Mouse (Mus musculus) heart, embryonic 10.5 days (tissue): Measurements from ENCODE around the gene Capn1. TPM values are rescaled to one million over a fixed set of nuclear protein-coding genes. Genes with fewer than 3 reads are reported as not detected.
A peak's percentile ranks its signal among the peaks of the same experiment; 100 is the strongest.

Experiments used
- DNase-seq: peaks from one replicate; pipeline ENCODE4 v3.0.0-alpha.2; 2017; ENCODE audit warnings: low spot score
- H3K27ac ChIP-seq: fragments of 300-500 bp; sonication (generic); 2 replicates; pipeline ENCODE4 v1.5.1; 2016; ENCODE audit warnings: mild to moderate bottlenecking
- H3K27me3 ChIP-seq: fragments of 300-500 bp; sonication (generic); 2 replicates; pipeline ENCODE4 v1.6.1; 2016; ENCODE audit warnings: mild to moderate bottlenecking; ENCODE audit not compliant: poor library complexity, insufficient read depth, severe bottlenecking
- H3K36me3 ChIP-seq: fragments of 300-500 bp; sonication (generic); 2 replicates; pipeline ENCODE4 v1.6.1; 2016; ENCODE audit warnings: mild to moderate bottlenecking, moderate library complexity
- H3K4me1 ChIP-seq: fragments of 300-500 bp; sonication (generic); 2 replicates; pipeline ENCODE4 v1.6.1; 2016; ENCODE audit warnings: mild to moderate bottlenecking
- H3K4me3 ChIP-seq: fragments of 300-500 bp; sonication (generic); 2 replicates; pipeline ENCODE4 v1.5.1; 2016; ENCODE audit warnings: mild to moderate bottlenecking, moderate library complexity
- H3K9me3 ChIP-seq: fragments of 300-500 bp; sonication (generic); 2 replicates; pipeline ENCODE4 v1.6.1; 2016; ENCODE audit warnings: mild to moderate bottlenecking, moderate library complexity
- WGBS: fragments of 180-500 bp; shearing (Covaris S2); methylation state at CpG from one replicate; pipeline ENCODE4 v1.1.7; 2016; 5-methylcytosine and 5-hydroxymethylcytosine counted together
- polyA plus RNA-seq: library from polyadenylated mRNA; unstranded; fragments of >200 nt; fragmentation: Nextera tagmentation; extraction: Ambion mirVana; gene quantifications from 2 replicates; pipeline ENCODE4 v1.2.1, GENCODE M21; 2016

Gene Capn1
- polyA plus RNA-seq, 1 experiment from 2014 or later: 7.4 TPM

DNA sequence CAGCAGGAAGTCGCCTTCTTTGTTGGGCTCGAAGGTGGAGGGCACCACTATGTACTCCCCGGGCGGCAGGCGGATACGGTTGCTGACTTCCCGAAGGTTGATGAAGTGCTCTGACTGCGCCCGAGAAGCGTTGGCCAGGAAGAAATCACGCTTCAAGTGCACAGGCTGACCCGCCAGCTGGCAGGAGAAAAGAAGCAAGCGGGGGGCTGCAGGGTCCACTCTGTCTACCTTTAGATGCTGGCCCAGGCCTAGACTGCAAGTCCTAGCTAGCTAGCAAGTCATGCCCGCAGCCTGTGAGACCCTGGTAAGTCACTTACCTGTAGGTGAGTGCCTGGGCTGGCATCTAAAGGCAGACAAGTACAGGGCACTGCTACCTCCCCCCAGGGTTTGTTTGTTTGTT is 21.0 kb downstream of the Capn1 start:
- no peak overlapping the region for H3K27ac ChIP-seq
- H3K27me3 ChIP-seq: no peaks in the 10 kb centered on the region
- 0 out of 2 replicates have a peak, but pooled peaks cover 8% of the 10 kb centered on the region for H3K4me1 ChIP-seq
- H3K36me3 ChIP-seq: 0 out of 2 replicates have a peak, but pooled peaks cover 11% of the 10 kb centered on the region
- H3K4me3 ChIP-seq: no peak overlapping the region
- no peaks in the 10 kb centered on the region for H3K9me3 ChIP-seq
- DNase-seq: no peak
- 80% methylated on average over 14 of the region's 14 CpGs for WGBS

DNA sequence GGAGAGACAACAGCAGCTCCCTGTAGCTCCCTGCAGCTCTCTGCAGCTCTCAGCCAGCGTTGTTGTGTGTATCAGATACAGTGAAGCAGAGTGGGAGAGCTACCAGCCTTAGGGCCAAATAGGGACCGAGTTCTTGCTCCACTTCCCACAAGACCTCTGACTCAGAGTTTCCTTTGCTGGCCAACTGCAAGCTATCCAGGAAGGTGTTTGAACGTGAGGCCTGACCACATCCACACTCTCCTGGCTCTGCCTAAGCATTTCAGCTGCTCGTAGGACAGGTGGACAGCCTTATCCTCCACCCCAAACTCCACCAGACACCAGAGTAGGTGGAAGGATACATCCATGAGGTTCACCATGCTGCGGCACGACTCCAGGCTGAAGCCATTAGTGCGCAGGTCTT is 23.7 kb downstream of the Capn1 start:
- no peaks in the 10 kb centered on the region for H3K9me3 ChIP-seq
- WGBS: 66% methylated on average over 7 of the region's 7 CpGs
- H3K36me3 ChIP-seq: 0 out of 2 replicates have a peak, but pooled peaks cover 9% of the 10 kb centered on the region
- H3K27me3 ChIP-seq: no peaks in the 10 kb centered on the region
- no peak overlapping the region for H3K27ac ChIP-seq
- peaks cover 27% of the 10 kb centered on the region for H3K4me1 ChIP-seq
- H3K4me3 ChIP-seq: no peak overlapping the region
- no peak for DNase-seq

DNA sequence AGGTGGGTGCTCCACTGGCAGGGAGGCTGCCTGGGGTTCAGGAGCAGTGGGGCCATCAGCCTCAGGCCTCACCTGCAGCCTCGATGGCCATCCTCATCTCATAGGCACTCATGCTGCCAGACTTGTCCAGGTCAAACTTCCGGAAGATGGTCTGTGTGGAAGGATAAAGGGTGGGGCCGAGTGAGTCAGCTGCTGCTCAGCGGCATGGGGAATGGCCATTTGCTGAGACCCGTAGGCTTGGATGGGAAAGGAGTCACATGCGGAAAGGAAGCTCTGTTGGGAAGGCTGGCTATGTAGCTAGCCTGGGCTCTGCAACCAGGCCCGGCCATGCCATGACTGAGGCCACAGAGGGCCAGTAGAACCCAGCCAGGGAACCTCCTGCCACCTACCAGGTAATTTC is 24.2 kb downstream of the Capn1 start:
- WGBS: 84% methylated on average over 7 of the region's 7 CpGs
- H3K9me3 ChIP-seq: no peaks in the 10 kb centered on the region
- H3K4me3 ChIP-seq: no peak overlapping the region
- no peaks in the 10 kb centered on the region for H3K27me3 ChIP-seq
- H3K36me3 ChIP-seq: 0 out of 2 replicates have a peak, but pooled peaks cover 9% of the 10 kb centered on the region
- no peak for DNase-seq
- no peak overlapping the region for H3K27ac ChIP-seq
- peaks cover 27% of the 10 kb centered on the region for H3K4me1 ChIP-seq

DNA sequence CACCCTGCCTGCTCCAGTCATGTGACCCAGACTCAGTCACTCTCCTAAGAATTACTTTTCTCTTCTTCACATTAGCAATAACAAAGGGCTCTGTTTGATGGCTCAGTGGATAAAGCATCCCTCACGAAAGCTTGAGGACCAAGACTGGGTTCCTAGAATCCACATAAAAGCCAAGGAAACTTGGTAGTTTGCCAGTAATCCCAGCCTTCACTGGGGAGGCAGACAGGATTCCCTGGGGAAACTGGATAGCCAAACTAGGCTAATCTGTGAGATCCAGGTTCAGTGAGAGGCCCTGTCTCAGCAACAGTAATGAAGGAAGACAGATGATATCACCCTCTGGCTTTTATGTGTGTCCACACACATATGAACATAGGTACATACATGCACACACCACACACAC is 24.8 kb downstream of the Capn1 start:
- Histone ChIP-seq H3K4me3 (no peak overlapping the region), H3K27ac (no peak overlapping the region), H3K36me3 (0 out of 2 replicates have a peak, but pooled peaks cover 9% of the 10 kb centered on the region), H3K9me3 (no peaks in the 10 kb centered on the region), H3K4me1 (peaks cover 30% of the 10 kb centered on the region), H3K27me3 (no peaks in the 10 kb centered on the region)
- DNase-seq: no peak
- 76% methylated on average over 1 of the region's 1 CpGs for WGBS

DNA sequence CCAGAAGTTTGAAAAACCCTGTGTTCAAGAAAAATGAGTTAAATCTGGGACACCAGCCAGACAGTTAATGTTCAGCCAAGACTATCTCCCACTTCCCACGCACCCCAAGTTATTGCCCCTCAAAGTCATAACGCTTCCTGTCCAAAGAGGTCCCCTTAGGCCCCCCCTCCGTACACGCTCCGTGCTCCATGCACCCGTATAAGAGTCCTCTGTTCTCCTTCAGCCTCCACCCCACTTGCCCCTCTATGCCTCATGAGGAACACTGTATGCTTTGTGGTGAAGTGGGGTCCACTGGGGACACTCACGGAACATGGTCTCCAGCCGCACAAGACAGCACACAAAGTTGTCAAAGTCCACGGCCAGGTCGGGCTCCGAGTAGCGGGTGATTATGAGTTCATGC is 25.7 kb downstream of the Capn1 start:
- Histone ChIP-seq H3K4me3 (no peak overlapping the region), H3K36me3 (0 out of 2 replicates have a peak, but pooled peaks cover 9% of the 10 kb centered on the region), H3K4me1 (peaks cover 34% of the 10 kb centered on the region), H3K27me3 (no peaks in the 10 kb centered on the region), H3K9me3 (no peaks in the 10 kb centered on the region), H3K27ac (0 out of 2 replicates have a peak overlapping the region, but pooled peaks have one; percentile 22)
- 92% methylated on average over 12 of the region's 12 CpGs for WGBS
- no peak for DNase-seq

DNA sequence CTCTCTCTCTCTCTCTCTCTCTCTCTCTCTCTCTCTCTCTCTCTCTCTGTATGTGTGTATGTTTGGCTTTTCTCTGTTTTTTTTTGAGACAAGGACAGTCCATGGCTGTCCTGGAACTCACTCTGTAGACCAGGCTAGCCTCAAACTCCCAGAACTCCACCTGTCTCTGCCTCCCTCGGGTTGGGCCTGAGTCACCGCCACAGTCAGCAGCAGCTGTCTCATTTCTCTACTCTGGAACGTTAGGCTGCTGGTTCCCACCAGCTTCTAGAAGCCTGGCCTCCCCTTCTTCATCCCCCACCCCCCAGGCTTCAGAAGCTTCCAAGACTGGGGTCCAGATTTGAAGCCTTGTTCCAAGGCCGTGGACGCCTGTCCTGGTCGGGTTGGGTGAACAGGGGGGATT is 26.1 kb downstream of the Capn1 start:
- WGBS: 68% methylated on average over 6 of the region's 6 CpGs
- H3K27me3 ChIP-seq: no peaks in the 10 kb centered on the region

DNA sequence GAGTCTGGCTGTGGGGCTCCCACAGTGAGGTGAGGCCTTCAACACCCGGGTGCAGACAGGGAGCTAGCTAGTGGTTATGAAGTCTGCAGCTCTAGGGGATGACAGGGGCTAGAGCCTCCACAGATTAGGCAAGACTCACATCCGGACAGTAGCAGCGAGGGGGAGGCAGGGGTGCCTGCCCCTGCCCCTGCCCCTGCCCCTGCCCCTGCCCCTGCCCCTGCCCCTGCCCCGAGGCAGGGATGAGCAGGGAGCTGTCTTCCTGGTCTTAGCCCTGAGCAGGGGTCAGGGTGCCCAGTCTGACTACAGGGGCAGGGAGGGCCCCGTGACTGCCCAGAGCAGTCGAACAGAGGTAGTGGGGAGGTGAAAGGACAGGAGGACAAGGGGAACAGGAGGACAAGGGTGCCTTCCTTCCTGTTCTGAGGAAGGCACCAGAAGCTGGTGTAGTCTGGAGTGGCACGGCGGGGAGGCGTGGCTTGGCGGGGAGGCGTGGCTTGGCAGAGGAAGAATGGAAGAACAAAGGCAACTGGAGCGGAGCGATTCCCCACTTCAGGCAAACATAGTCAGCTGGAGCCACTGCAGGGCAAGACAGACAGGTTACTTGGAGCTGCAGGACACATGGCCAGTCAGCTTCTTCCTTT is 26.8 kb downstream of the Capn1 start:
- H3K4me3 ChIP-seq: peak overlapping the region; percentile 43
- peak overlapping the region; percentile 90 for H3K27ac ChIP-seq
- 6% methylated on average over 13 of the region's 13 CpGs for WGBS
- H3K4me1 ChIP-seq: peaks cover 34% of the 10 kb centered on the region
- H3K27me3 ChIP-seq: no peaks in the 10 kb centered on the region
- 0 out of 2 replicates have a peak, but pooled peaks cover 7% of the 10 kb centered on the region for H3K36me3 ChIP-seq
- no peaks in the 10 kb centered on the region for H3K9me3 ChIP-seq
- no peak for DNase-seq

More for the DNA sequence above, 26.1 kb downstream of the Capn1 start:
- 0 out of 2 replicates have a peak, but pooled peaks cover 7% of the 10 kb centered on the region for H3K36me3 ChIP-seq
- no peak overlapping the region for H3K4me3 ChIP-seq
- DNase-seq: no peak
- no peaks in the 10 kb centered on the region for H3K9me3 ChIP-seq
- H3K4me1 ChIP-seq: peaks cover 34% of the 10 kb centered on the region
- peak overlapping the region; percentile 90 for H3K27ac ChIP-seq

DNA sequence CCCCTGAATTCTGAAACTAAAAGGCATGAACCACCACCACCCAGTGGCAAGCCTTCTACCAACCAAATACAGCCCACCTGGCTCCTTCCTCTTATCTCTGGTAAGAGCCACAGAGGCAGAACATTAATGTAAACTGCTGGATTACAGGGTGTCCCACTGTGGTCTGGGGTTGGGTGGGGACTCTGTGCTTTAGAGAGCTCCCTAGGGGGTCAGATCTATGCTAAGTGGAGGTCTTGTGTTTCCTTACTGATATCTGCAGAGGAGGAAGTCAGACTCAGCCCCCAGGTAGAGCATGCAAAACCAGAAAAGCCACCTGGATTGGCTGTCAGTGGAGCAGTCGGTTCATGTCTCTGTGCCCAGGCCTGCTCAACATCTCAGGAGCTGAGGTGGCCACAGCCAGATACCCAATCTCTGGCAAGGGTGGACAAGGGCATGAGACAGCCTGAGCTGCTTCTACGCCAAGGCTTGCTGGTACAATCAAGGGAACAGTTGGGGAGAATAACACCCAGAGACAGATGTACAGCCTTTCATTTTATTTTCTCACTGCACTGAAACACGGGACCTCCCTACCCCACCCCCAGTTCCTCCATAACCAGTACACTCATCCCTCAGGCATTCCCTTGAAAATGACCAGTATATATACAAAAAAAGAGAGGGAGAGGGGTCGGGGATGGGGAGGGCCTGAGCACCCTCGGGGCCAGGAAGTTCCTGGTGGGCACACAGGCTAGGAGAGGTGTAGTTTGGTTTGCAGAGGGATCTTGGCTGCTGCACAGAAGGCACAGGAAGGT is 27.5 kb downstream of the Capn1 start:
- Histone ChIP-seq H3K36me3 (0 out of 2 replicates have a peak, but pooled peaks cover 7% of the 10 kb centered on the region), H3K4me3 (no peak overlapping the region), H3K27me3 (no peaks in the 10 kb centered on the region), H3K27ac (peak overlapping the region; percentile 90), H3K9me3 (no peaks in the 10 kb centered on the region), H3K4me1 (peaks cover 34% of the 10 kb centered on the region)
- 59% methylated on average over 5 of the region's 5 CpGs for WGBS
- DNase-seq: no peak

DNA sequence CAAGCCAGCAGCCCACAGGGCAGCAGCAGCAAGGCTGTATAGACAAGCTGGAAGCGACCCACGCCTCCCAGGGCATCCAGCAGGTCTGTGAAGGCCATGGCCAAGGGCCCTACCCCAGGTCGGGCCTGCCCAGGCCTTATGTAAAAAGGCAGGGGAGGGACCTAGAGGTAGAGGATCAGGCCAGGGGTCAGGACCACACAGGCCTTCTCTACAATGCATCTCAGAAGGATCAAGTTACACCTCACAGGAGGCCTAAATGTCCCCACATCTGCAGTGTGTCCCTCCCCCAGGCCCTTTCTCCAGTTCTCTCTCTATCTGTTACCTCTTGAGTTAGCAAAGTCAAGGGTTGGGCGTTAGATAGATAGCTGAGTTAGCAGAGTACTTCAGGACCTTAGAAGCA is 29.7 kb downstream of the Capn1 start, which contains the start of gene Slc22a20:
Gene Slc22a20 (minus strand): TSS at position 101 of the 400 bp plus-strand sequence.
- H3K27me3 ChIP-seq: no peaks in the 10 kb centered on the region
- H3K36me3 ChIP-seq: no peaks in the 10 kb centered on the region
- no peak within 1 kb of the TSS for H3K27ac ChIP-seq
- 36% methylated on average over 4 of the region's 4 CpGs for WGBS
- peaks cover 27% of the 10 kb centered on the region for H3K4me1 ChIP-seq
- DNase-seq: no peak
- no peaks in the 10 kb centered on the region for H3K9me3 ChIP-seq
- no peak within 1 kb of the TSS for H3K4me3 ChIP-seq

DNA sequence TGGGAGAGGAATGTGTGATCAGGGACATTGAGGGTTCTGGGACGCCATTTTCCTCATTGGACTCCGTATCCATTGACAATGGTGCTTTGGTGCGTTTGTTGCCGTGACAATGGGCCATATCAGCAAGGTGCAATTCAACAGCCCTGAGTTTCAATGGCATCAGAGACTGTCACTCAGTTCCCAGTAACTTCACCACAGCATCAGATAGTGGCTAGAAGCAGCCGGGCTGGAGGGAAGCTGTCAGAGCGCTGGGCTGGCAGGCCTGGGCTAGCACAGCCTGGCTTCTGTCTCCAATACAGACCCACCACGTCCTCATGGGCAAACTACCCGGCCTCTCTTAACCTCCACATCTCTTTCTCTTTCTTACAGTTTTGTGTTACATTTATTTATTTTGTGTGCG is 35.2 kb downstream of the Capn1 start:
- Histone ChIP-seq H3K27me3 (no peaks in the 10 kb centered on the region), H3K4me3 (no peak overlapping the region), H3K36me3 (no peaks in the 10 kb centered on the region), H3K9me3 (no peaks in the 10 kb centered on the region), H3K4me1 (no peaks in the 10 kb centered on the region), H3K27ac (no peak overlapping the region)
- WGBS: 76% methylated on average over 9 of the region's 9 CpGs
- DNase-seq: no peak

DNA sequence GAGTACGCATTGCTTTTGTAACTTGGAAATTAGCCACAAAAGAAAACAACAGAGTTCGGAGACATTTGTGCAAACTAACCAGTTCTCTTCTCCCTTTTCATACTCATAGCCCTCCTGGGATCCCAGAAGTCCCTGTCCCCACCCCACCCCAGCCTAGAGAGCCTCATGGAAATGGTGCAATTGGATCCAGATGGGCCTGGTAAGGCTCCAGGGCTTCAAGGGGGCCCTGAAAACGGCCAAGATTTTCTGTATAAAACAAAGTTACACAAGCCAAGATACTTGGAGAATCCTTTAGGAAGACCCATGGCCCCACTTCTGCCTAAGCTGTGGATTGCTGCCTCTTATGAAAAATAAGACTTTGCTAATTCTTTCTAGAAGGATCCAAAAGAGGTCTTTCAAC is 38.0 kb downstream of the Capn1 start:
- H3K27me3 ChIP-seq: no peaks in the 10 kb centered on the region
- no peaks in the 10 kb centered on the region for H3K4me1 ChIP-seq
- DNase-seq: no peak
- H3K36me3 ChIP-seq: no peaks in the 10 kb centered on the region
- no peaks in the 10 kb centered on the region for H3K9me3 ChIP-seq
- no peak overlapping the region for H3K4me3 ChIP-seq
- WGBS: 79% methylated on average over 3 of the region's 3 CpGs
- H3K27ac ChIP-seq: no peak overlapping the region

DNA sequence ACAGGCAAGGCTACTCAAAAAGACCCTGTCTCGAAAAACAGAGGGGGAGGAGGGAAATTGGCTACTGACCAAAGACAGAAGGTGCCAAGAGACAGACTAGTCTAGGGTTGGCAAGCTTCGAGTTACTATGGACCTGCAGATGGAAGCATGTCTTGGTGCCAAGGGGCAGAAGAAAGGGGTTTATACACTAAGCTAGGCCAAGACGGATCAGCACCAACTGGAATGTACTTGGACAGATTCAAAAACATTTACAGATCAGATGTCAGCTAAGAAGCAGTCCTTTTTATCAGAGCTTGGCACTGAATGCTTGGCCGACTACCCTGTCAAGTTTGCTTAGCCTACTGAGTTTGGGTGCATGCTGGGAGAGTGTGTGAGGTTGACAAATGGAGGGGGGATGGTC is 40.0 kb downstream of the Capn1 start:
- DNase-seq: no peak
- H3K27me3 ChIP-seq: 0 out of 2 replicates have a peak, but pooled peaks cover 8% of the 10 kb centered on the region
- H3K4me3 ChIP-seq: no peak overlapping the region
- H3K27ac ChIP-seq: no peak overlapping the region
- WGBS: 86% methylated on average over 4 of the region's 4 CpGs
- H3K9me3 ChIP-seq: no peaks in the 10 kb centered on the region
- no peaks in the 10 kb centered on the region for H3K4me1 ChIP-seq
- no peaks in the 10 kb centered on the region for H3K36me3 ChIP-seq

DNA sequence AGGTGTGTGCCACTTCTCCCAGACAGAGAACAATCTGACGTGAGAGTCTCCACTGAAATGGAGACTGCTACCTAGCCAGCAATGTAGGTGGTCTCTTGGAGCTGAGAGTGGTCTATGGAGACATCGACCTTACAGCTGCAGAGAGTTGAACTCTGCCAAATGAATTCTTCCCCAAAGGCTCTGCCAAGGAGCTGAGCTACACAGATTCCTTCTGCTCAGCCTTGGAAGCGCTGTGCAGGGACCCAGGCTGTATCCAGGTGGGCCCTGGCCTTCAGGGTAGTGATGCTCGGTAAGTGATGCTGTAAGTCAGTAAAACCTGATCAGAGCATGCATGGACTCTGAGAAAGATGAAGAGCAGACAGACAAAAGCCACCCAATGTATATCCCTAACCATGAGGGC is 40.6 kb downstream of the Capn1 start:
- H3K27ac ChIP-seq: no peak overlapping the region
- H3K27me3 ChIP-seq: 0 out of 2 replicates have a peak, but pooled peaks cover 8% of the 10 kb centered on the region
- H3K4me3 ChIP-seq: no peak overlapping the region
- 69% methylated on average over 4 of the region's 4 CpGs for WGBS
- no peaks in the 10 kb centered on the region for H3K36me3 ChIP-seq
- DNase-seq: no peak
- no peaks in the 10 kb centered on the region for H3K4me1 ChIP-seq
- H3K9me3 ChIP-seq: no peaks in the 10 kb centered on the region
